Mouse (Mus musculus) limb, embryonic 14.5 days (tissue): ENCODE data around the gene Vsx1. TPM values are rescaled to one million over a fixed set of nuclear protein-coding genes. Genes with fewer than 3 reads are reported as not detected.

Source experiments
- ATAC-seq: fragments of 200-750 bp; cut with Nextera tagmentation; 2 replicates; pipeline ENCODE4 v1.8.0; 2017; ENCODE audit warnings: low read depth, moderate number of reproducible peaks, moderate TSS enrichment; ENCODE audit not compliant: low FRiP score
- DNase-seq: peaks from one replicate; pipeline ENCODE4 v3.0.0-alpha.2; 2015; ENCODE audit warnings: low spot score
- H3K27ac ChIP-seq: fragments of 300-500 bp; sonication (generic); replicated peaks from 2 replicates; pipeline ENCODE4 v1.5.1; 2014; ENCODE audit warnings: low read depth, mild to moderate bottlenecking, low read length, moderate library complexity, mixed read lengths
- H3K27me3 ChIP-seq: fragments of 300-500 bp; sonication (generic); 2 replicates; pipeline ENCODE4 v1.6.1; 2014; ENCODE audit warnings: low read length, mixed read lengths; ENCODE audit not compliant: control insufficient read depth, insufficient read depth
- H3K36me3 ChIP-seq: fragments of 300-500 bp; sonication (generic); 2 replicates; pipeline ENCODE4 v1.6.1; 2014; ENCODE audit warnings: mild to moderate bottlenecking, low read length, moderate library complexity, mixed read lengths; ENCODE audit not compliant: control insufficient read depth, insufficient read depth
- H3K4me1 ChIP-seq: fragments of 300-500 bp; sonication (generic); 2 replicates; pipeline ENCODE4 v1.6.1; 2014; ENCODE audit warnings: antibody characterized with exemption, low read length, mixed read lengths; ENCODE audit not compliant: control insufficient read depth, insufficient read depth
- H3K4me2 ChIP-seq: fragments of 300-500 bp; sonication (generic); replicated peaks from 2 replicates; pipeline ENCODE4 v1.6.1; 2014; ENCODE audit warnings: low read depth, mild to moderate bottlenecking, low read length, moderate library complexity; ENCODE audit not compliant: severe bottlenecking
- H3K4me3 ChIP-seq: fragments of 300-500 bp; sonication (generic); replicated peaks from 2 replicates; pipeline ENCODE4 v1.5.1; 2014; ENCODE audit warnings: low read length
- H3K9ac ChIP-seq: fragments of 300-500 bp; sonication (generic); 2 replicates; pipeline ENCODE4 v1.6.1; 2014; ENCODE audit warnings: mild to moderate bottlenecking, low read depth, low read length, moderate library complexity; ENCODE audit not compliant: severe bottlenecking
- H3K9me3 ChIP-seq: fragments of 300-500 bp; sonication (generic); 2 replicates; pipeline ENCODE4 v1.6.1; 2016; ENCODE audit warnings: low read length; ENCODE audit not compliant: control insufficient read depth
- POLR2A ChIP-seq: fragments of 200-500 bp; IDR thresholded peaks from 2 replicates; pipeline ENCODE4 v1.8.0; 2012; ENCODE audit warnings: inconsistent platforms, mild to moderate bottlenecking, moderate library complexity, borderline replicate concordance; ENCODE audit not compliant: insufficient read depth, insufficient read length; ENCODE audit errors: extremely low read depth
- WGBS: fragments of 180-500 bp; shearing (Covaris S2); extraction: QIAGEN DNeasy Blood & Tissue Kit; methylation state at CpG from one replicate; pipeline ENCODE4 v1.1.7; 2014; 5-methylcytosine and 5-hydroxymethylcytosine counted together
- polyA plus RNA-seq, 2 experiments: library from polyadenylated mRNA; depleted of rRNA in 1 of 2; stranded (reverse) in 1 of 2; unstranded in 1 of 2; fragments of >200 nt; fragmentation: Nextera tagmentation in 1 of 2; extraction: Ambion mirVana in 1 of 2; gene quantifications; 2 replicates each; pipeline versions ENCODE4 v1.2.1 to v1.2.3; 2012 to 2014

The Vsx1 gene
- polyA plus RNA-seq, 2 experiments = 0.03 TPM; not detected in 1

- Histone ChIP-seq H3K9me3 (no peaks in the 10 kb centered on the region), H3K9ac (no peak overlapping the region), H3K4me1 (no peaks in the 10 kb centered on the region), H3K27ac (no peak overlapping the region), H3K36me3 (no peaks in the 10 kb centered on the region), H3K4me3 (no peak overlapping the region), H3K4me2 (no peak overlapping the region), H3K27me3 (no peaks in the 10 kb centered on the region)
- ATAC-seq (peak; percentile 54), DNase-seq (no peak)
- no peak for TF ChIP-seq POLR2A
- whole genome bisulfite sequencing = 12% methylated on average over 7 of the region's 7 CpGs
Measured at GRCm38 (mm10) chr2:150650511-150651074, 38.6 kb downstream of the Vsx1 start.

- Histone ChIP-seq H3K36me3 (no peaks in the 10 kb centered on the region), H3K4me1 (no peaks in the 10 kb centered on the region), H3K4me3 (no peak overlapping the region), H3K9ac (no peak overlapping the region), H3K4me2 (no peak overlapping the region), H3K27me3 (no peaks in the 10 kb centered on the region), H3K27ac (no peak overlapping the region), H3K9me3 (no peaks in the 10 kb centered on the region)
- 55% methylated on average over 13 of the region's 13 CpGs for WGBS
- DNase-seq (no peak), ATAC-seq (no peak)
- no peak for TF ChIP-seq POLR2A
Measured at GRCm38 (mm10) chr2:150648300-150648895, 40.8 kb downstream of the Vsx1 start.

- Histone ChIP-seq H3K4me2 (no peak overlapping the region), H3K27ac (no peak overlapping the region), H3K27me3 (no peaks in the 10 kb centered on the region), H3K4me1 (no peaks in the 10 kb centered on the region), H3K4me3 (no peak overlapping the region), H3K9me3 (no peaks in the 10 kb centered on the region), H3K36me3 (no peaks in the 10 kb centered on the region), H3K9ac (no peak overlapping the region)
- DNase-seq = no peak
- no peak for TF ChIP-seq POLR2A
- 81% methylated on average over 14 of the region's 14 CpGs for WGBS
- ATAC-seq = no peak
Measured at GRCm38 (mm10) chr2:150647681-150648299, 41.4 kb downstream of the Vsx1 start.

GRCm38 (mm10) chr2:150646411-150647121 lies 42.6 kb downstream of the Vsx1 start:
- H3K27me3 ChIP-seq = no peaks in the 10 kb centered on the region
- no peak overlapping the region for H3K27ac ChIP-seq
- DNase-seq (no peak), ATAC-seq (no peak)
- 74% methylated on average over 8 of the region's 8 CpGs for WGBS
- no peak for TF ChIP-seq POLR2A
- no peak overlapping the region for H3K9ac ChIP-seq
- no peak overlapping the region for H3K4me3 ChIP-seq
- H3K9me3 ChIP-seq = no peaks in the 10 kb centered on the region
- H3K36me3 ChIP-seq = no peaks in the 10 kb centered on the region
- H3K4me2 ChIP-seq = no peak overlapping the region
- no peaks in the 10 kb centered on the region for H3K4me1 ChIP-seq

- H3K4me2 ChIP-seq = no peak overlapping the region
- WGBS = 79% methylated on average over 4 of the region's 4 CpGs
- TF ChIP-seq POLR2A = no peak
- no peaks in the 10 kb centered on the region for H3K36me3 ChIP-seq
- no peaks in the 10 kb centered on the region for H3K9me3 ChIP-seq
- no peaks in the 10 kb centered on the region for H3K4me1 ChIP-seq
- H3K4me3 ChIP-seq = no peak overlapping the region
- no peak for DNase-seq
- H3K9ac ChIP-seq = no peak overlapping the region
- H3K27me3 ChIP-seq = no peaks in the 10 kb centered on the region
- H3K27ac ChIP-seq = no peak overlapping the region
- ATAC-seq = no peak
Measured at GRCm38 (mm10) chr2:150645225-150645624, 43.9 kb downstream of the Vsx1 start.
